Mouse (Mus musculus): ENCODE results near the gene Tbc1d13. TPM values are rescaled to one million over a fixed set of nuclear protein-coding genes. Genes with fewer than 3 reads are reported as not detected.
"Not testable (repeated sequence)": the region's sequence is repeated elsewhere in the genome, so short reads cannot be mapped to it uniquely, and the experiment has no call there.

Tbc1d13 gene
- total RNA-seq, 2 experiments from 2014 or later, result 60.4 to 71.5 TPM

GRCm38 (mm10) chr2:30123729-30124471 lies 9.6 kb upstream of the Tbc1d13 start:
- intact Hi-C loops (cut with DNase I), result no loop called here
- DNase-seq (ENCODE audit: extremely low spot score in 1 of 2, low spot score in 2 of 2), result no peak

GRCm38 (mm10) chr2:30124472-30125274 lies 8.9 kb upstream of the Tbc1d13 start, which contains the start of gene Zer1:
Gene Zer1, minus strand, starts transcription at chr2:30124585.
- DNase-seq (ENCODE audit: extremely low spot score in 1 of 2, low spot score in 2 of 2), result peak; percentile 93 to 99
- intact Hi-C loops (cut with DNase I), result loop anchor here (5.0 kb wide), 1 partner anchor 38 kb away; no protein-coding TSS in a partner anchor

- intact Hi-C loops (cut with DNase I), result loop anchor here (5.0 kb wide), 1 partner anchor 34 kb away; no protein-coding TSS in a partner anchor
- no peak for DNase-seq (ENCODE audit: extremely low spot score in 1 of 2, low spot score in 2 of 2)
Measured at GRCm38 (mm10) chr2:30128789-30129188, 4.8 kb upstream of the Tbc1d13 start.

GRCm38 (mm10) chr2:30130156-30130555 lies 3.4 kb upstream of the Tbc1d13 start:
- intact Hi-C loops (cut with DNase I), result no loop called here
- no peak for DNase-seq (ENCODE audit: extremely low spot score in 1 of 2, low spot score in 2 of 2)

GRCm38 (mm10) chr2:30131240-30131639 lies 2.3 kb upstream of the Tbc1d13 start:
- intact Hi-C loops (cut with DNase I); DNase-seq (ENCODE audit: extremely low spot score in 1 of 2, low spot score in 2 of 2): not testable (repeated sequence)

GRCm38 (mm10) chr2:30132801-30133612 lies 539 bp upstream of the Tbc1d13 start:
- peak in 1 of 2 experiments; percentile 44 for DNase-seq (ENCODE audit: extremely low spot score in 1 of 2, low spot score in 2 of 2)
- intact Hi-C loops (cut with DNase I), result no loop called here

GRCm38 (mm10) chr2:30134378-30134711 lies 799 bp downstream of the Tbc1d13 start:
- no peak for DNase-seq (ENCODE audit: extremely low spot score in 1 of 2, low spot score in 2 of 2)
- intact Hi-C loops (cut with DNase I), result no loop called here

- intact Hi-C loops (cut with DNase I), result no loop called here
- DNase-seq (ENCODE audit: extremely low spot score in 1 of 2, low spot score in 2 of 2), result no peak
Measured at GRCm38 (mm10) chr2:30134928-30135620, 1.5 kb downstream of the Tbc1d13 start.

- DNase-seq (ENCODE audit: extremely low spot score in 1 of 2, low spot score in 2 of 2), result no peak
- intact Hi-C loops (cut with DNase I), result no loop called here
Measured at GRCm38 (mm10) chr2:30136458-30136857, 2.9 kb downstream of the Tbc1d13 start.

GRCm38 (mm10) chr2:30140021-30140420 lies 6.5 kb downstream of the Tbc1d13 start:
- DNase-seq (ENCODE audit: extremely low spot score in 1 of 2, low spot score in 2 of 2); intact Hi-C loops (cut with DNase I): not testable (repeated sequence)

- DNase-seq (ENCODE audit: extremely low spot score in 1 of 2, low spot score in 2 of 2), result no peak
- intact Hi-C loops (cut with DNase I), result no loop called here
Measured at GRCm38 (mm10) chr2:30144436-30144835, 10.9 kb downstream of the Tbc1d13 start.

GRCm38 (mm10) chr2:30147466-30147865 lies 13.9 kb downstream of the Tbc1d13 start:
- intact Hi-C loops (cut with DNase I), result no loop called here
- DNase-seq (ENCODE audit: extremely low spot score in 1 of 2, low spot score in 2 of 2), result no peak

- no peak for DNase-seq (ENCODE audit: extremely low spot score in 1 of 2, low spot score in 2 of 2)
- intact Hi-C loops (cut with DNase I), result no loop called here
Measured at GRCm38 (mm10) chr2:30151840-30152239, 18.3 kb downstream of the Tbc1d13 start.

GRCm38 (mm10) chr2:30152616-30153015 lies 19.1 kb downstream of the Tbc1d13 start:
- intact Hi-C loops (cut with DNase I), result no loop called here
- no peak for DNase-seq (ENCODE audit: extremely low spot score in 1 of 2, low spot score in 2 of 2)

GRCm38 (mm10) chr2:30159871-30160270 lies 26.3 kb downstream of the Tbc1d13 start:
- DNase-seq (ENCODE audit: extremely low spot score in 1 of 2, low spot score in 2 of 2), result not testable (repeated sequence)
- intact Hi-C loops (cut with DNase I), result loop anchor here (5.0 kb wide), 2 partner anchors 33 to 83 kb away; partner anchors contain the start of gene Pkn3

GRCm38 (mm10) chr2:30161809-30162208 lies 28.3 kb downstream of the Tbc1d13 start:
- intact Hi-C loops (cut with DNase I), result loop anchor here (5.0 kb wide), 2 partner anchors 35 to 85 kb away; partner anchors contain the start of gene Pkn3
- DNase-seq (ENCODE audit: extremely low spot score in 1 of 2, low spot score in 2 of 2), result no peak

- intact Hi-C loops (cut with DNase I), result loop anchor here (5.0 kb wide), 2 partner anchors 37 to 87 kb away; partner anchors contain the start of gene Pkn3
- no peak for DNase-seq (ENCODE audit: extremely low spot score in 1 of 2, low spot score in 2 of 2)
Measured at GRCm38 (mm10) chr2:30164340-30164932, 30.9 kb downstream of the Tbc1d13 start.

- intact Hi-C loops (cut with DNase I), result no loop called here
- DNase-seq (ENCODE audit: extremely low spot score in 1 of 2, low spot score in 2 of 2), result no peak
Measured at GRCm38 (mm10) chr2:30166677-30167076, 33.1 kb downstream of the Tbc1d13 start.
